Mouse (Mus musculus) embryonic stem cell, embryonic (primary cell): ENCODE results near the gene Kcns3.
"Not testable (repeated sequence)": the region's sequence is repeated elsewhere in the genome, so short reads cannot be mapped to it uniquely, and the experiment has no call there.

Experiments
- CTCF ChIA-PET, 4 experiments: fragments of 300-600 bp in 2 of 4; fragments of 350-600 bp in 2 of 4; sonication (Branson Sonifier 250); formaldehyde crosslinking; loops; one replicate each; lab custom pipeline; 2022; ENCODE audit warnings: inconsistent platforms in 2 of 4; lab: Charles Lee
- POLR2A ChIA-PET, 4 experiments: fragments of 300-600 bp in 2 of 4; fragments of 350-600 bp in 2 of 4; sonication (Branson Sonifier 250); formaldehyde crosslinking; loops; one replicate each; lab custom pipeline; 2022; ENCODE audit warnings: antibody characterized with exemption in 4 of 4, inconsistent platforms in 1 of 4; lab: Charles Lee

The Kcns3 gene

DNA sequence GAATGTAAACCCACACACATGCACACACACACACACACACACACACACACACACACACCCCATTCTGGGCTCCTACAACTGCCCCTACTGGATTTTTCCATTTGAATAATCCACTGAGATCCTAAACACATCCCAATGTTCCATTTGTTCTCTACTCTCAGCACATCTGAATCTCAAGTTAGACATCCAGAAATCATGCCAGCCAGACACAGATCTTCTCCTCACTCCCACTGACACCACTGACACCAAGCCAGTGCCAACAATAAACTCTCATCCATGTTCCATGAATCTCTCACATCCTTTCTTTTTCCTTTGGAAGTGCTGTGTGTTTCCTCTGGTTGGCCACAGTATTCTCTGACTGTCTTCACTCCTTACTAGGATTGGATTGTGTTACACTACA is 18.4 kb downstream of the Kcns3 start:
- POLR2A ChIA-PET = interaction anchor here in 1 of 4 experiments (0.7 kb wide), 1 partner anchor 149 kb away, joined by 3 read pairs; no protein-coding TSS in a partner anchor
- CTCF ChIA-PET = no interaction called here

DNA sequence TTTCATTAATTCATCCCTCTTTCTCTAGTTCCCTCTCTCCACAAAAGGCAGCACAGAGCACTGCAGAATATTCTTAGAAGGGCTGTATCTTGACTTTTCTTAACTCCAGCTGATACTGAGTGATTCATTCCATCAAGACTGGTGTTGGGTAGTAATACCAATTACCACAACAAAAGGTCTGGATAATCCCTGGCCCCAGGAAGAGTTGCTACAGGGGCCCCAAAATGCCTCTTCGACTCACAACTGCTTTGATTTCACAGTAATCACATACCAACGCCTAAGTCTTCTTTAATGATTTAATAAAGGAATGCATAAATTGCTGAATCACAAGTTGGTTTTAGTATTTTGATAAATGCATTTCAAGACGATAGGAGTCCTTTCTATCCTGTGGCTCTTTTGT is 21.7 kb downstream of the Kcns3 start:
- ChIA-PET POLR2A (interaction anchor here in 1 of 4 experiments (1.4 kb wide), 1 partner anchor 41 kb away, joined by 3 read pairs; no protein-coding TSS in a partner anchor), CTCF (no interaction called here)

DNA sequence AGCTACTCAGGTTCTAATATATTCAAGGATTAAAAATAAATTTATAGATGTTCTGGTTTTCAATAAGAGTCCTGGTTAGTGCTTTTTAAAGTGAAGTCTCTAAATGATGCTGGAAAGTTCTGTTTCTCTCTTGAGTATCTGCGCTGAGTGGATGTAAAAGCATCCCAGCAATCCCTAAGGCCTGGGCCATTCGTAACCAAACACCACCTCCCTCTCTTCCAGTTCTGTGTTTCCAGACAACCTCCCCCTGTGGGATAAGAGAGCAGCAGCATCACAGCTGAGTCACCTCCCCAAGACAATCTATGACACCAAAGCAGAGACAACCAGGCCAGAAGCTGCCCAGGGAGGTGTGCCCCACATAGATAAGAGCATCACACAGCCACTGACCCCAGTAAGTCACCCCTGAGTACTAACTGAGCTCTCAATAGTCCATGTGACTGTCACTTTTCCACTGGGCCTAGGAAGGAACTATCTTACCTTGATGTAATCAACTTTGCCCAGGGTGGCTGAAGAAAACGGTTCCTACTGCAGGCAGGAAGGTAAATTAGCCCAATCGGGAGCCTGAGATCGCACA is 24.6 kb downstream of the Kcns3 start:
- ChIA-PET POLR2A (no interaction called here), CTCF (no interaction called here)

DNA sequence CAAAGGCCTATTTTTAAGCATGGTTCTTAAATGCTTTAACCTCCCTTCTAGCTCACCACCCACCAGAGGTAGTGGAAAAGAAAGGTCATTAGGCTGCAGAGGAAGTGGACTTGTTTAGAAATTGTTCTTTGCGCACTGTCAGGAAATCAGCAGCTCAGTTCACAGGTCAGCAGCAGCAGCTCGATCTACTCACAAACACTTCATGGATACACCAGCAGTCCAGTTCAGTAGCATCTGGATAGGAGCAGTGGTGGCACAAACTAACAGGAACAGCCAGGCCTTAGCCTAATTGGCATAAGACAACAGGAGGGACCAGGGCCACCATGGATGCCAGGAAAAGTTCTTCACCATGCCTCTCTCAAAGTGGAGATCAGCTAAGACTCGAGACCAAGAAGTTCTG is 49.3 kb downstream of the Kcns3 start:
- POLR2A ChIA-PET = interaction anchor here in 1 of 4 experiments (0.7 kb wide), 1 partner anchor 9 kb away, joined by 5 read pairs; no protein-coding TSS in a partner anchor
- CTCF ChIA-PET = no interaction called here

DNA sequence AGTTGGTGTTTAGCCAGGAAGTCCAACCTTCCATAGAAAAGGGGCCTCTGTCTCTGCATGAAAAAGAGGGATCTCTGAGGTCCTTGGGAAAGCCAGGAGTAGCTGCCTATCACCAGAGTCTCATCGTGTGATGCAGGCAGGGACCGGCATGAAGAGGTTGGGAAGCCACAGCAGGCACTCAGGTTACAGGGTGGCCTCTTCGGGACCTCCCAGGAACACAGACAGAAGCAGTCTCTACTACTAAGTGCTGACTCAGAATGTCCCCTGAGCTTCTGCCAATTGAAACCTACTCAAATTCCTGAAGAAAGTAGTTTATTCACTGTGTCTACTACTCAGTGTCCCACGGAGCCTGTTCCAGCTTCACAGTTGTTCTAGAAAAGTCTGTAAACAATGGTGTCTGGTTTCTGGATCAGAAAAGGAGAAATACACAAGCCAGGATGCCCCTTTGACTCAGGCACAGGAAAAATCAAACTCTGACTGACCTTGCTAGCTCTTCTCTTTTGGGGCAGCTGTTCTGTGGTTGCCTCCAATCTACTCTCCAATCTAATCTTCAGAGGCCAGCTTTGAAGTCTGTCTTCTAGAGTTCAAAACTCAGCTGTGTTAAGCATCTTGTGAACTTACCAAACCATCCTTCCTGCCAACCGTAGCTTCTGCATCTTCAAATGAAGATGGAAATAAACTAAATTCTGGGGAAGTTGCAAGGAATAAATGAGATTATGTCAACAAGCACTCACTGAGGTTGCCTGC is 62.1 kb downstream of the Kcns3 start:
- ChIA-PET POLR2A (interaction anchor here in 1 of 4 experiments (0.5 to 0.8 kb wide), 3 partner anchors 9 to 41 kb away, joined by 3 read pairs; no protein-coding TSS in a partner anchor), CTCF (no interaction called here)

DNA sequence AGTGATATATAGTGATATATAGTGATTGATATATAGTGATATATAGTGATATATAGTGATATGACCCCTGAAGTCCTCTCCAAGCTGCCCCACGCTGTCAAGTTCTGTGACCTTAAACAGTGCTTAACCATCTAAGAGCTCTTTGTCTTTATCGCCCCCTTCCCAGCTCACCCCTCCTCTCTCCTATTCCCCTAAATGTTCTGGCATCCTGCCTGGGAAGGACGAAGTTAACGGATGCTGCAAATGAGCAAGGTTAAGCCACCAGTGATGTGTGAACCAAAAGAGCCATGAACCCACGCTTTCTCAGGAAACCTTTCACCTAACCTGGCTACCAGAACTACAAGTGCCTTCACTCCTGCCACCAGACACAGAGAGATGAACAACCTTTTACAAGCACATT is 64.0 kb downstream of the Kcns3 start:
- ChIA-PET POLR2A (interaction anchor here in 1 of 4 experiments (0.9 kb wide), 1 partner anchor 34 kb away, joined by 3 read pairs; no protein-coding TSS in a partner anchor), CTCF (no interaction called here)

DNA sequence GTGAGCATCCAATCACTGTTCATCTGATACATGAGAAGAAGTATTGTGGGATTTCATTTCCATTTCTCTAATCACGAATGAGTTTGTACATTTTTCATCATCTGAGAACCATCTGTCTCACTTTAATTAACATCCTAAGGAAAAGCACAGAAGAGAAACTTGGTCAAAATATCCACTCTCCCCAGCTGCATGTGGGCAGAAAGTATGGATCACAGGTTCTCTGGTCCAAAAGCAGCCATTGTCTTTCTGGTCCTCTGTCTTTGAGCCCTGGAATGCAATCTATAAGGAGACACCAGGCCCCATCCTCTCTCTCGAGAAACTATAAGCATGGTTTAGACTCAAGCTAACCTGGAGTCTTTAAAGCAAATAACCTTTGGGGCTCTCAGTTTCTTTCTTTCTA is 79.8 kb downstream of the Kcns3 start:
- ChIA-PET CTCF (no interaction called here), POLR2A (no interaction called here)

DNA sequence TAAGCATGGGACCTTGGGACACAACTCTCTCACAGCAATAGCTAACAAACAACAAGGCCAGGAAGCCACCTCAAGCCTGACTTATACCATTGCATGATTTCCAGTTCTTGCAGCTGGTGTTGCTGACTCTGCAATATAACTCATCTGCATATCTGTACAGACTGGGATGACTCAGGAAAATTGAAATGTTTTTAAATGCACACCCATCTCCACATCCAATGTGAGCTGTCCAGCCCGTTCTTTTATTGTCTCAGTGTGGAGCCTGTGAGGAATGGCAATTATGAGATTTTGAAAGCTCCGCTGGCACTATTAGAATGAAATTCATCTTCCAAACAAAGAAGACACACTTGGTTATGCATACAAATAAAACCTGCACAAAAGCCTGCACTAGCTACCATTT is 84.0 kb downstream of the Kcns3 start:
- POLR2A ChIA-PET = interaction anchor here in 1 of 4 experiments (0.6 kb wide), 1 partner anchor 286 kb away, joined by 3 read pairs; no protein-coding TSS in a partner anchor

DNA sequence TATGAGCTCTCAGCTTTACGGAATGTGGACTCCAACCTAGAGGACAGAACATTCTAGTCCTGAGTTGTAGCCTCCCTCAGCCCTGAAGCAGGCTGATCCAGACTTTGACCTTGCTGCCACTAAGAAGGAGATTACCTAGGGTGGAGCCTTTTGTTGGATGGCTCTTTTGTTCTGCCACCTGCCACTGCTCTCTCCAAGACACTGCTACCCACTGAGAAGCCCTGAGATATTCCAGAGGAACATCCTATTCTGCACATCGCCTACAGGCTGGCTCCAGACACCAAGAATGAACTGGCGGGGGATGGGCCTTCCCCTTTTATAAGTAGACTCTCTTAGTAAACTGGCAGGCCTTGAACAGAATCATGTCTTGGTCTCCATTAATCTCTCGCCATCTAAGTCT is 98.2 kb downstream of the Kcns3 start:
- CTCF ChIA-PET = not testable (repeated sequence)
- POLR2A ChIA-PET = interaction anchor here in 2 of 4 experiments (1.0 to 2.0 kb wide), 5 partner anchors 11 to 101 kb away, joined by 3 to 6 read pairs (median 3); partner anchors contain the start of gene Kcns3 (in 1 of the 2)

More for the DNA sequence above, 84.0 kb downstream of the Kcns3 start:
- CTCF ChIA-PET = no interaction called here

DNA sequence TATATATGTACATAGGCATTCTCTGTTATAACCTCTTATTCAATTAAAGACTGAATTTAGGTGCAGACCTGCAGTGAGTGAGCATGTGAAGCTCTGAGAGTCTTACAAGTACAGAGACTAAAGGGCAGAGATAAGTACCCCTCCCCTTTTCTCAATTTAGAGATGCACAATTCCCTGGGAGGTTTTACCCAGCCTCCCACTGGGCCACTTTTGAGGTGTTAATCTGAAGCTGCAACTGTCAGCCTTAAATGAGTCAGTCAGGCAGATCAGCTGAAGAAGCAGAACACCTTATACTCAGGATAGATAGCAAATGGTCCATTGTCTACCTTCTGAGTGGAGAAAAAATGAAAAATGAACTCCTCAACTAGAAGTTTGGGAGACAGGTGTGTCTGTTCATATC is 109.0 kb downstream of the Kcns3 start:
- ChIA-PET POLR2A (interaction anchor here in 1 of 4 experiments (1.3 kb wide), 1 partner anchor 11 kb away, joined by 4 read pairs; no protein-coding TSS in a partner anchor), CTCF (no interaction called here)
